Mouse (Mus musculus): ENCODE measurements around the gene Mterf2. TPM values are rescaled to one million over a fixed set of nuclear protein-coding genes. Genes with fewer than 3 reads are reported as not detected.

The Mterf2 gene
- total RNA-seq, 1 experiment = 10.8 TPM

GRCm38 (mm10) chr10:85161745-85162351 is 34.0 kb upstream of the Mterf2 start:
- no peak overlapping the region for H3K9ac ChIP-seq (ENCODE audit: insufficient read depth, low read depth, low read length, poor library complexity, severe bottlenecking)
- DNase-seq (ENCODE audit: low read depth, low spot score) = no peak
- TF ChIP-seq CHD2 (IDR thresholded peaks at IDR 0.05; ENCODE audit: low read depth, low read length) (no peak), ZNF384 (IDR thresholded peaks at IDR 0.05; ENCODE audit: low read depth, low read length) (no peak), ZC3H11A (IDR thresholded peaks at IDR 0.05; ENCODE audit: borderline replicate concordance, low read depth, low read length) (no peak), MAFK (IDR thresholded peaks at IDR 0.05; ENCODE audit: insufficient read depth, low read depth, low read length) (no peak), HCFC1 (IDR thresholded peaks at IDR 0.05; ENCODE audit: borderline replicate concordance, insufficient read depth, low read length) (no peak)
- no peak overlapping the region for H3K27ac ChIP-seq (ENCODE audit: insufficient read depth, low read depth, low read length, poor library complexity, severe bottlenecking)
- in situ Hi-C loops (cut with MboI; ENCODE audit: low sequenced_read_pairs in 2 of 2, unreplicated experiment in 2 of 2) = no loop called here
- H3K36me3 ChIP-seq (ENCODE audit: control insufficient read depth, insufficient read depth, low read length, poor library complexity, severe bottlenecking) = no peaks in the 10 kb centered on the region
- peaks cover 3 to 4% of the 10 kb centered on the region in 2 experiments for H3K4me1 ChIP-seq (ENCODE audit: control insufficient read depth in 2 of 2, insufficient read depth in 2 of 2, low read length in 2 of 2, poor library complexity in 1 of 2)
- H3K4me3 ChIP-seq (ENCODE audit: insufficient read depth in 1 of 2, low read depth in 1 of 2, low read length in 2 of 2, poor library complexity in 1 of 2, severe bottlenecking in 1 of 2) = no peak overlapping the region
- no peaks in the 10 kb centered on the region for H3K9me3 ChIP-seq (ENCODE audit: control insufficient read depth, insufficient read depth, low read depth, low read length)

DNA sequence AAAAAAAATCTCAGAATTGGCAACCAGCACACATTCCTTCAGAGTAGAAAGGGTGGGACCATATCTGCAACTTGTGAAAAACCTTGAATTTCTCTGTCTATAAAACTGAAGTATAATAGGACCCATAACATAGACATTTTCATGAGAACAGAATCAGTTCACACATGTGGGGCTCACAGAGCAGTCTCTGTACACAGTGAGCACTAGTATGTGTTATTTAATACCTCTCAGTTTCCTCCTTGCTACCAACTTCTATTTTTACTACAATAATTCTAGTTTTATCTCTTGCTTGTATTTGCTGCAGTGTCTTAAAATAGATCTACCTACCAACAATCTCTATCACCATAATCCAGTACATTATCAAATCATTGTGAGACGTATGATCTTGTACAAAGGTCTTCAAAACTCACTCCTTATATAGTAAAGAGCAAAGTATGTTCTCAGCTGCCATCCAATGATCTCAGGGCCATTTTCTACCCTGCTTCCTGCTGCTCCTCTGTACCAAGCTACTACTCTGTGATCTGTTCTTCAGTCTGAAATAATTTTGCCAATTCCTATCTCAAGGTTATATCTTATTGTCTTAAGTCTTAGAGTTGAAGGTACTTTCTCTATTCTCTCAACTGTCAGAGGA is 32.3 kb upstream of the Mterf2 start:
- in situ Hi-C loops (cut with MboI; ENCODE audit: low sequenced_read_pairs in 2 of 2, unreplicated experiment in 2 of 2) = no loop called here
- no peak for DNase-seq (ENCODE audit: low read depth, low spot score)
- H3K4me3 ChIP-seq (ENCODE audit: insufficient read depth in 1 of 2, low read depth in 1 of 2, low read length in 2 of 2, poor library complexity in 1 of 2, severe bottlenecking in 1 of 2) = no peak overlapping the region
- H3K27ac ChIP-seq (ENCODE audit: insufficient read depth, low read depth, low read length, poor library complexity, severe bottlenecking) = no peak overlapping the region
- TF ChIP-seq MAFK (IDR thresholded peaks at IDR 0.05; ENCODE audit: insufficient read depth, low read depth, low read length) = no peak
- no peak for TF ChIP-seq ZC3H11A (IDR thresholded peaks at IDR 0.05; ENCODE audit: borderline replicate concordance, low read depth, low read length)
- TF ChIP-seq CHD2 (IDR thresholded peaks at IDR 0.05; ENCODE audit: low read depth, low read length) = no peak
- TF ChIP-seq HCFC1 (IDR thresholded peaks at IDR 0.05; ENCODE audit: borderline replicate concordance, insufficient read depth, low read length) = no peak
- no peak for TF ChIP-seq ZNF384 (IDR thresholded peaks at IDR 0.05; ENCODE audit: low read depth, low read length)
- H3K9me3 ChIP-seq (ENCODE audit: control insufficient read depth, insufficient read depth, low read depth, low read length) = no peaks in the 10 kb centered on the region
- H3K9ac ChIP-seq (ENCODE audit: insufficient read depth, low read depth, low read length, poor library complexity, severe bottlenecking) = no peak overlapping the region
- peaks cover 0 to 2% of the 10 kb centered on the region in 2 experiments; a peak in 2 of 4 replicates for H3K4me1 ChIP-seq (ENCODE audit: control insufficient read depth in 2 of 2, insufficient read depth in 2 of 2, low read length in 2 of 2, poor library complexity in 1 of 2)
- H3K36me3 ChIP-seq (ENCODE audit: control insufficient read depth, insufficient read depth, low read length, poor library complexity, severe bottlenecking) = no peaks in the 10 kb centered on the region; the same call in 1 of the 2 replicates

- in situ Hi-C loops (cut with MboI; ENCODE audit: low sequenced_read_pairs in 2 of 2, unreplicated experiment in 2 of 2) = no loop called here
- no peak overlapping the region for H3K4me3 ChIP-seq (ENCODE audit: insufficient read depth in 1 of 2, low read depth in 1 of 2, low read length in 2 of 2, poor library complexity in 1 of 2, severe bottlenecking in 1 of 2)
- no peaks in the 10 kb centered on the region for H3K4me1 ChIP-seq (ENCODE audit: control insufficient read depth in 2 of 2, insufficient read depth in 2 of 2, low read length in 2 of 2, poor library complexity in 1 of 2)
- DNase-seq (ENCODE audit: low read depth, low spot score) = no peak
- H3K27ac ChIP-seq (ENCODE audit: insufficient read depth, low read depth, low read length, poor library complexity, severe bottlenecking) = no peak overlapping the region
- no peaks in the 10 kb centered on the region; the same call in none of the 2 replicates for H3K36me3 ChIP-seq (ENCODE audit: control insufficient read depth, insufficient read depth, low read length, poor library complexity, severe bottlenecking)
- H3K9ac ChIP-seq (ENCODE audit: insufficient read depth, low read depth, low read length, poor library complexity, severe bottlenecking) = no peak overlapping the region
- TF ChIP-seq HCFC1 (IDR thresholded peaks at IDR 0.05; ENCODE audit: borderline replicate concordance, insufficient read depth, low read length) = no peak
- TF ChIP-seq MAFK (IDR thresholded peaks at IDR 0.05; ENCODE audit: insufficient read depth, low read depth, low read length) = no peak
- TF ChIP-seq CHD2 (IDR thresholded peaks at IDR 0.05; ENCODE audit: low read depth, low read length) = no peak
- no peak for TF ChIP-seq ZC3H11A (IDR thresholded peaks at IDR 0.05; ENCODE audit: borderline replicate concordance, low read depth, low read length)
- TF ChIP-seq ZNF384 (IDR thresholded peaks at IDR 0.05; ENCODE audit: low read depth, low read length) = no peak
- no peaks in the 10 kb centered on the region for H3K9me3 ChIP-seq (ENCODE audit: control insufficient read depth, insufficient read depth, low read depth, low read length)
These were observed 29.6 kb upstream of the Mterf2 start for GRCm38 (mm10) chr10:85157451-85157850.

DNA sequence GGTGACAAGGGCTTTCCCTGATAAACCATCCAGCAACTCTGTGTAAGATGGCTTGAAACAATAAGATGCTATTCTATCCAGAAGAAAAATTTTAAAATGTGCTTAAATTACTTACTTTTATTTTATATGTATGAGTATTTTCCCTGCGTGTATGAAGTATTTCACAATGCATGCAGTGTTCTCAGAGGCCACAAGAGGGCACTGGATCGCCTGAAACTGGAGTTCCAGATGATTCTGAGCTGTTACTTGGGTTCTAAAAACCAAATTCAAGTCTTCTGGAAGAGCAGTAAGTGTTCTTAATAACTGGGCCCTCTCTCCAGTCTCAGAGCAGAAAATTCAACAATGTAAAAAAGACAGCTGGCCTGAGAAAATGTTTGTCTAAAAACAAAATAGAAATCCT is 26.4 kb upstream of the Mterf2 start:
- H3K4me3 ChIP-seq (ENCODE audit: insufficient read depth in 1 of 2, low read depth in 1 of 2, low read length in 2 of 2, poor library complexity in 1 of 2, severe bottlenecking in 1 of 2) = no peak overlapping the region
- DNase-seq (ENCODE audit: low read depth, low spot score) = peak; percentile 40
- peaks cover 2% of the 10 kb centered on the region for H3K36me3 ChIP-seq (ENCODE audit: control insufficient read depth, insufficient read depth, low read length, poor library complexity, severe bottlenecking)
- TF ChIP-seq CHD2 (IDR thresholded peaks at IDR 0.05; ENCODE audit: low read depth, low read length) (no peak), ZC3H11A (IDR thresholded peaks at IDR 0.05; ENCODE audit: borderline replicate concordance, low read depth, low read length) (peak; percentile 72), HCFC1 (IDR thresholded peaks at IDR 0.05; ENCODE audit: borderline replicate concordance, insufficient read depth, low read length) (0 out of 2 replicates have a peak, but pooled peaks have one; percentile 30), MAFK (IDR thresholded peaks at IDR 0.05; ENCODE audit: insufficient read depth, low read depth, low read length) (no peak), ZNF384 (IDR thresholded peaks at IDR 0.05; ENCODE audit: low read depth, low read length) (no peak)
- in situ Hi-C loops (cut with MboI; ENCODE audit: low sequenced_read_pairs in 2 of 2, unreplicated experiment in 2 of 2) = no loop called here
- no peak overlapping the region for H3K9ac ChIP-seq (ENCODE audit: insufficient read depth, low read depth, low read length, poor library complexity, severe bottlenecking)
- no peaks in the 10 kb centered on the region for H3K9me3 ChIP-seq (ENCODE audit: control insufficient read depth, insufficient read depth, low read depth, low read length)
- no peaks in the 10 kb centered on the region for H3K4me1 ChIP-seq (ENCODE audit: control insufficient read depth in 2 of 2, insufficient read depth in 2 of 2, low read length in 2 of 2, poor library complexity in 1 of 2)
- no peak overlapping the region for H3K27ac ChIP-seq (ENCODE audit: insufficient read depth, low read depth, low read length, poor library complexity, severe bottlenecking)

All from ES-E14 (cell line).